Mouse (Mus musculus) lung, adult 2 months (tissue): ENCODE results near the gene Tbx5.

Experiments
- CTCF ChIP-seq: fragments of 200-500 bp; IDR thresholded peaks from 2 replicates; pipeline ENCODE4 v1.5.1; 2011; ENCODE audit warnings: mild to moderate bottlenecking, low read length, control low read depth; ENCODE audit not compliant: insufficient read depth
- POLR2A ChIP-seq: fragments of 200-500 bp; IDR thresholded peaks from 2 replicates; pipeline ENCODE4 v1.6.1; 2011; ENCODE audit warnings: low read depth, mild to moderate bottlenecking, control low read depth, low read length, borderline replicate concordance; ENCODE audit errors: extremely low read depth

DNA sequence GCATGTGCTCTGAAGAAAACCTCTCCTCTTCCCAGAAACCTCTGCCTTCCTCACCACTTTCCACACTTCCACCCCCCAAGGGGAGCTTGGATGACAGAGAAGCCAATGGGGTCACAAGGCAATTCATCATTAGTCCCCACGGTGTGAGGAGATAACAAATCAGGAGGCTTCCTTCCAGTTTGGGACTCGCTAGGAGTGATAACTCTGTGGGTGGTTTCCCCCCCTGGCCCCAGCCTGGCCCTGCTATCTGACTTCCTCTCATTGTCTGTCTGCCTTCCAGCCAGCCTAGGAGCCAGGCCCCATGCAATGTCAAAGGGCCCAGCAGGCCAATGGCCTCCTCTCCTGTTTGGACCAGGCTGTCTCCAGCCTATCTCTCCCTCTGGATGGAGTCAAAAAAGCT is 43.0 kb downstream of the Tbx5 start:
- TF ChIP-seq CTCF: no peak
- TF ChIP-seq POLR2A: no peak
